Mouse (Mus musculus) kidney, adult 8-10 months (tissue): ENCODE data around the gene Hoxd4.
A peak's percentile ranks its signal among the peaks of the same experiment; 100 is the strongest.

Experiments
- DNase-seq, 2 experiments: peaks; one replicate each; pipeline ENCODE4 v3.0.0; 2022

The Hoxd4 gene

DNA sequence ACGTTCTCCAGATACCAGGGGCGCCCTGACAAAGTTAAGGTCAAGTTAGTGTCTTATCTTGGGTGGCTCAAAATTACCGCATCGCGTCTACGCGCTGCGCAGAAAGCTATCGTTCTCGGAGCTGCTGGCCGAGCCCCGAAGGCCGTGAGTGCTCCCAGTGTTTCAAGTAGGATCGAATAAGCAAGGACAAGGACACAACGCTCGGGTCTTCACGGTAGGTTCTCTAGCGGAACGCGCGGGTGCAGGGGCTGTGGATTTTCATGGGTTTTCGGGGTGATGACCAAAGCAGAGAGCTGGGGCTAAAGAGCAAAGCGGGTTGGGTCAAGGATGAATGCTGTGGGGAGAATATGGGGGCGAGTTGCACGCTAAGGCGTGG, 32.1 kb upstream of the Hoxd4 start:
- DNase-seq: no peak

DNA sequence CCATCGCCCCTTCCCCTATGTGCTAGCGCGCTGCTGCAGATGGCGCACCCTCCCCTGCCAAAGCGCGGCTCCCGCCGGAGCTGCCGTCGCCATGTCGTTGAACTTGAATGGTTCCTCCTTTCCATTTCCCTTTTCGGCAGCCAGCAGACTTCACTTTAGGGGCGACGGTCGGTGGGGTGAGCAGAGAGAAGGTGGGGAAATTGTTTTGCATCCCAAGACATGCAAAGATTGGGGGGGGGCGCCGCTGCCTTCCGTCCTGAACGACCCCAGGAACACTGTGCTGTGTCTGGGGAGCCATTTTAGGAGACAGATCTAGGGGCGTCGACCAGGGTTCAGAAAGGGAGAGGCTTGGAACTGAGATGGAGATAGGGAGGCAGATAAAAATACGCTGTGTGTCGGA, 31.7 kb upstream of the Hoxd4 start:
- no peak for DNase-seq

DNA sequence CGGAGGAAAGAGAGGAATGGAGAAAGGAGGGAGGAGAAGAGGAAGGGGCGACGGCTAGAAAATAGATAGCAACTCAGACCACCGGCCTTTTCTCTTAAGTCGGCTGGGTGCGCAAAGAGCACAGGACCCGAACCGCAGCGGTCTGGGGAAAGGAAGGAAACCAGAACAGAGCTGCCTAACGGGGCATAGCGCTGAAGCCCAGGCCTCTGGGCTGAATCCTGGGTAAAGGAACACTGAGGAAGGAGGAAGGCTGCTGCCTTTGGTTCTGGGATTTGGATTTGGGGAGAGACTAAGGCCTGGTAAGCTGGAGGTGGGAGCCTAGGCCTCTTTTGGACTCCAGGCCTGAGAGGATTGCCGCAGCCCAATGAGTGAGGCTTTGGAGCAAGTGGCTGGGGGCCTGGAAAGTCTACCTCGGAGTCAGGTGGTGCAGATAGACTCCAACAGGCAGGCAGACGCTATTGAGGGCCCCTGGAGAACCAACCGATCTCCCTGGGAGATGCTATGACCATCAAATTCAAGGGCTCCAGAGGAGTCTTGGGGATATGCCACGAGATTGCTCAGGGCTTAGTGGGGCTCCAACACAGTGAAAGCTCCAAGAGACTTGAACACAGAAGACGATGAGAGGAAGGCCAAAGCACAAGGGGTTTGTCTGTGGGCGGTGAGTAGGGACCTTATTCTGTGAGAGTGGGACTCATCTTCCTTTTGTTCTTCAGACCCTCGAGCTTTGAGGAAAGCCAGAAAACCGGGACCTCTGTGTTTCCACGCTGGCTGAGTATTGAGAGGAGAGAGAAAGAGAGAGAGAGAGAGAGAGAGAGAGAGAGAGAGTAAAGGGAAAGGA, 30.9 kb upstream of the Hoxd4 start:
- no peak for DNase-seq

DNA sequence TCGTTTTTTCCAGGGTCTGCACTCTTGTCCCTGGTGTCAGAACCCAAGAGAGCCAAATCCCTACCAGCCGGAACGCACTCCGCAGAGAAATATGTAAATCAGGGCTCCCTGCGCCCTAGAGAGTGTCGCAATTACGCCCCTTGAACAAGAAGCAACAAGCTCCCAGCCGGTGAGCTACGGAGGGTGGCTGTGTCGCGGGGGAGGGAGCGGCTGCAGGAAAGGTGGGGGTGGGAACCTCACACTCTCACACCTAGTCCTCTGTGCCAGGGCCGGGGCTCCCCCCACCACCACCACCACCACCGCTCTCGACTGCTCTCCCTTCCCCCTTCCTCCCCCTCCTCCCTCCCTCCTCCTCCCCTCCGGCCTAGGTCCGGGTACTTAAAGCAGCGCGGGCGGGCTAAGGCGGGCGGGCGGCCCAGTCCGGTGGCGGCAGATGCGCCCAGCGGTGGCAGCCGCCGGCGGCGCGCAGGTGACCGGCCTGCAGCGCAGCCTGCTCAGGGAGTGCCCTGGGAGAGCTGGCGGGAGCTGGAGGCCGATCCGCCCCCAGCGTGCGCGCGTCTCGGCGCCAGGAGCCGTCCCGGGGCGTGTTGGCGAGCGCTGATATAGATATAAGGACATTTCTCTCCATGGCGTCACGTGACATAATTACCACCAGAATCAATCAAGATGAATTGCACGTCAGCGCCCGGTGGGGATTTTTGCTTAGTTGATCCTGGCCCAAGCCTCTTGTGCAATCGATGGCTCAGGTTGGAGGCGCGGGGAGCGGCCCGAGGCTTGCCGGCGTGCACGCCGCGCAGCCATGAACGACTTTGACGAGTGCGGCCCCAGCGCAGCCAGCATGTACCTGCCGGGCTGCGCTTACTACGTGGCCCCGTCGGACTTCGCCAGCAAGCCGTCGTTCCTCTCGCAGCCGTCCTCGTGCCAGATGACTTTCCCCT, 29.9 kb upstream of the Hoxd4 start:
- no peak for DNase-seq

DNA sequence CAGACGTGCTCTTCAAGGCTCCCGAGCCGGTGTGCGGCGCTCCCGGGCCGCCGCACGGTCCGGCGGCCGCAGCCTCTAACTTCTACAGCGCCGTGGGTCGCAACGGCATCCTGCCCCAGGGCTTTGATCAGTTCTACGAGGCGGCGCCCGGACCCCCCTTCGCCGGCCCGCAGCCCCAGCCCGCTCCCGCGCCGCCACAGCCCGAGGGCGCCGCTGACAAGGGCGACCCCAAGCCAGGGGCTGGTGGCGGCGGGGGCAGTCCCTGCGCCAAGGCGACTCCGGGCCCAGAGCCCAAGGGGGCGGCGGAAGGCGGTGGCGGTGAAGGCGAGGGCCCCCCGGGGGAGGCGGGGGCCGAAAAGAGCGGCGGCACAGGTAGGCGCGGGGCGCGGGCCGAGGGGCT, 28.9 kb upstream of the Hoxd4 start:
- DNase-seq: no peak

DNA sequence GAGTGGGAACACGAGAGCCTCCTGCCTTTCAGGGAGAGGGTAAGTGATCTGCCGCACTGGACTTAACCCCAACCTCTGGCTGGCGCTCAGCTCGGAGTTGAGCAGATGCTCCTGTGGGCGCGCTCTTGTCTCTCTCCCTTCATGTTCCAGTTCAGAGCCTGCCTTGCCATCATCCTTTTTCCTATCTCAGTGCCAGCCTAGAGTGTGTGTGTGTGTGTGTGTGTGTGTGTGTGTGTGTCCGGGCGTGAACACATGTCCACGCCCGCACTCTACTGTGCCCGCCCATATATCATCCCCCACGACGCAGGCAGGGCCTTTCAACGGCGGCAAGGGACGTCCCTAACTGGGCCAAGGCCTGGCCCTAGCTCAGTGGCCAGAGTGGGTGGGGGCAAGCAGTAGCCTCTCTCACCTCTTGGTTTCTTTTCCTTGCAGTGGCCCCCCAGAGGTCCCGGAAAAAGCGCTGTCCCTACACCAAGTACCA, 28.2 kb upstream of the Hoxd4 start:
- DNase-seq: no peak

DNA sequence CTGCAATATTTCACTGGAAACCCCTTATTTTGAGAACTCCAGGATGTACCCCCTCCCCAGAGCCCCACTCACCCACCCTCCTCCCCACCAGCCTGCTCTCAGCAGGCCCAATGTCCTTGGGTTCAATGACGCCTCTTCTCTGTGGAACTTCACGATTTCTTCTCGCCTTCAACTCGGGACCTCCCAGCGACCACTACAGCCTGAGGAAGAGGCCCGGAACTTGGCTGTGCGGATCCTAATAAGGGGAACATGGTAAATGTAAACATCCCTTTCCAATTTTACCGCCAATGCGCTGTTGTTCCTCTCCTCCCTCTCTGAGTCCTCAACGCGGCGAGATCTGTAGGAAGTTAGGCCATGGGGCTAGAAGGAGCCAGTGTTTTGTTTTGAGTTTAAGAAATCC, 27.6 kb upstream of the Hoxd4 start:
- no peak for DNase-seq

DNA sequence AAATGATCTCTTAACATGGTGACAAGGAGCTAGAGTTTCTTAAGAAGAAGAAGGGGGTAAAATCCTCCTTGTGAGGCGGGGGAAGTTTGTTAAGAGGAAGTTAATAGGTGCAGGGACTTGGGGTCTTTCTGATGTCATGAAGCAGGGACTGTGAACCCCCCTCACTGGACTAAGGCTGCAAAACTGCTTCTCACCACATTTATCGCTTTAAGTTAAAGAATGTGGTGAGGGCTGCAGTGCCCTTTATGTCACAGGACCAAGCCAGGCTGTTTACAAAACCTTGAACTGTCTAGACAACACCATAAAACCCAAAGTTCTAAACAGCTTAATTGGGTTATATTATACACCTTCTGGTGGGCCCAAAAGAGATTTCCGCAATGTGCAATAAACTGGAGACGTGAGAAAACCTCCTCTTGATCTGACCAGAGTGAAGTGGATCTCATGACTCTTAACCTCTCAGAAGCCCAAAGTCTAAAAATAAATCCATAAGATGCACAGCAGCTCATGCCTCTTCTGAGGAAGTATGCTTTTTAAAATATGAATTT, 26.6 kb upstream of the Hoxd4 start:
- no peak for DNase-seq

DNA sequence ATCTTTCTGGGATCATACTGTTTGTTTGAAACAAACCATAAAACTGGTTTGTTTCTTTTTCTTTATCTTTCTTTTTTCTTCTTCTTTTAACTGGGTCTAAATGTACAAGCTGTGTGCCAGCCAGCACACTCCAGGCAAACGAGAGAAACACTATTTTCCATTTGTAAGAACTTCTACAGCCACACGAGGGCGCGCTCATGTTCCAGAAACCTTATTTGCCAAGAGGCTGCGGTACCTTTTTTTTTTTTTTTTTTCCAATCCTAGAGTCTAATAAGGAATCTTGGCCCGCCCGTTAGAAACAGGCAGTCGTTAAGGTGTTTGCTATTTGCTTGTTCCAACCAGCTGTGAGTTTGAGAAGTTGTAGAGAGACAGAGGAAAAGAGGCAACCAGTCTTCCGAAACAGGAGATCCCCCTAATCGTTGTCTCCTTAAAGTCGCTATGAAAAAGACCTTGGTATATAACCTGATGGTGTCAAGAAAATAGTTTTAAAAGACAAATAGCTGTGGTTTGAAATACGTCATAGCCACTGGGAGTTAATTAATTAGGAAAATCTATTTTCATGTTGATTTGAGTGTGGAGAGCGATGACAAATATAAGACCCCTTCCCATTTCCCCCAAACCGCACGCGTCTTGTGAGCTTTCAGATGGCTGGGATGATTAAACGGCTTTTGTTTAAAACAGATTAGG, 25.3 kb upstream of the Hoxd4 start:
- peak; percentile 80 to 87 for DNase-seq

DNA sequence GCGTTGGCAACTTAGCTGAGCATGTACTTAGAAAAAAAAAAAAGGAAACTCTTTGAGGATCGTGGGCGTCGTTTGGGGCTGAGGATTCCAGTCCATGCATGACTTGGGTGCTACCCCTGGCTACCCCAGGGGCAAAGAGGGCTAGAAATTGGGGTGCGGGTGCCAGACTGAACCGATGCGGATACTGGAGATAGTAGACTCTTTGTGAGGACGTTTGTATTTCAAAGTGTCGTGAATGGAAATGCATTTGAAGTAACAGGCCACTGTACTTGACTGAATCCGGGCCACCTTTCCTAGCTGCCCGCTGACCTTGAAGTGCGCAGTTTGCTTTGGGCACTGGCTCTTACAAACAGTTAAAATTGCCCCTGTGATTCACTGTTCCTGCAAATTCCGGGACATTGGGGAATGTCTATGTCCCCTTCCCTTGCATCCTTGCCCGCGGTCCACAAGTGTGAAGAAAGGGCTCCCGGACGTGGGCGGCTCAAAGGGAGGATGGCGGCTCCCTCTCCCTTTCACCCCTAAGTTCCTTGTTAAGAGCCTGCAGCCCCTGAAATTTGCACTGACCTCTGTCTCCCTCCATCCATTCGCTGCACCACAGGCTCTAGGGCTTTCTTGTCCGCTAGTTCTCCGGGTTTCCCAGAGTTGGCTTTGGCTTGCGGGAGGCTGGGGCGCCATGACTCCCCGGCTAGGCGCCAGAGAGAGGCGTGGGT, 24.6 kb upstream of the Hoxd4 start:
- no peak for DNase-seq

DNA sequence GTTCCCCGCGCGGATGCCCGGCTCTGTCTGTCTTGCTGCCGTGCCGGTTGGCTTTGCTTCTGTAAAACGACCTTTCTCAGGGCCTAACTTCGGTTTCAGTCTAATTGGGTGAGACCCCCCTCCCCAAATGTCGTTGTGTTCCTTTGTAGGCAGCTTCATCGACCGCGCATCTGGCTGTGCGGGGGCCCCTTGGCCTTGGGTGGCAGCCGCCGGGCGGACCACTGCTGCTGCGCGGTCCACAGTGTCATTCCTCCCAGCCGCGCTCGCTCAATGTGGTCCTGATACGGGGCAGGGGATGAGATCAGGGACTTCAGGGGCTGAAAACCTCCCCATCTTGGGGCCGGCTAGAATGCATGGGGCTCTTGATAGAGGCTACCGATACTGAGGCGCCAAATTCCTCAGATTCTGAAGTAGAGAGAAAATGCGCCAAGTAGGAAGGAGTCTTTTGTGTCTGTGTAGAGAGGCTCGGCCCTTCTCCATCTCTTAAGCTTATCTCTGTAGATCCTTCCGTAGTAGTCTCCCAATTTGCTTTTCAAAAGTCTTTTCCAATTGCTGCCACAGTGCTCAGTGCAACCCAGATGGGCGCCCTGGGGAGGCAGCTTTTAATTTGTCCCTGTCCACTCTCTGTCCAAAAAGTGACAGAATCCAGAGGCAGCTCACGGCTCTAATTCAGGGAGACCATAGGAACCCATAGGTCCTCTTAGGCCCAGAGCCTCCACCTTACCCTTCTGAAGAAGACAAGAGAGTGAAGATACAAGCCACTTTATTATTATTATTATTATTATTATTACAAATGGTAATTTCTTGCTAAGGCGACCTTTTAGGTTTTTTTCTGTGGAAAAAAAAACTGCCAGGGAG, 23.8 kb upstream of the Hoxd4 start:
- no peak for DNase-seq

DNA sequence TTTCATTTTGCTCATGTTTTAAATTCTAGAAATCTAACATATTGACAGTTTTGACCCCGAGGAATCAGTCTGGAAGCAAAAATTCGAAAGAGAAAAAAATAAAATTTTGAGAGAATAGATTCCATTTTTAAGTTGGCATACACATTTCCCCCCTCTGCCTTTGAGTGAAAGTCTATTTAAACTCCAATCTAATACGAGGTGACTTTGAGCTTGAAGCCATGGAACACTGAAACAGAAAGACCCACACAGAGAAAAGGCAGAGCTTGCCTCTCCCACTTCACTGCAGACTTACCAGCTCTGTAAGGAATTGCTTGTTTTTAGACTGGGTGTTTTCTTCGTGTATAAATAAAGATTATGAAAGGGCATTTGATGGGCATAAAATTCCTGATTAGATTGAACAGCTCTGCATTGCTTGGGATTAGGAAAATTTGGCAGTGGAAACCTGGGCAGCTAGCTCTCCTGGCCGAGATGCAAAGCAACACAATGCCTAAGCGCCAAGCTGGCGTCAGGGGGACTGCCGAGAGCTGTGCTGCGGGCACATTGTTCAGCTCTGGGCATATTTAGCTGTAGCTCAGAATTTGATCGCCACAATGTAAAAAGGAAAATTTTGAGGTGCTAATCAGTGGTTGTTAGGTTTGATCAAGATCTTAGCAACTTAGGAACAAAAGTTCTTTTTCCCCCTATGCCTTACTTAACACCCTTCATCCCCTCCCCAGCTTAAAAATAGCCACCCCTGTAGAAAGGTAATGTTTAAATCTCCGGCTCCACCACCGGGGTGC, 22.7 kb upstream of the Hoxd4 start:
- DNase-seq: no peak

DNA sequence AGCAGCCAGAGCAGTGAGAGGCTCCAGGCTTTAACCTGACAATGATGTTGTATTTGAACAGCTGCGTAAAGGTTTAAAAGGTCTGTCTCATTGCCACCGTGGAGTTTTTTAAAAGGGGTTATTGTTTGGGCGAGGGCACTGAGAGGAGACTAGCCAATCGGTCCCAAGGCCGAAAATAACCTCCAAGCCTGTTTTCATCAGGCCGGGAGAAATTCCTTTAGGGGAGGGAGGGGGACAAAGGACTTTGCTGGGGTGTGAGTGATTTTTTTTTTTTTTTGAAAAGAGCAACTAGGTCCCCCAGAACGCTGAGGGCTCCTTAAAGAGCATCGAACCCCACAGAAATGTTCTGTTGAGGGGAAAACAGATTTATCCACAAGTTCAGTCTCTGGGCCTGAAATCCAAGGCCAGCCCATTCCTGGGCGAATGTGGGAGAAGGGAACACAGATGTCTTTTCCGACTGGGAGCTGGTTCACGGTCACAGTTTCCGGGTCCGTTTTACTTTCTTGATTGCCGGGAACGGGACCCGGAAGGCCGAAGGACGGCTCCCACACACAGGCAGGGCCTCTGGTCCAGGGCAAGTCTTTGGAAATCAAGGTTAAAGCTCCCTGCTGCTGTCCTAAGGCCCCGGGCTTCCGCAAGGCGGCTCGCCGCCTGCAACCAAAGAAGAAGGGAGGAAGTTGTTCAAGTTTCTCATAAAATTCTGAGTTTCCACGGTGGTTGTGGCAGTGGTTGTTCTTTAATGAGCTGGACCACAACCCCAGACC, 22.0 kb upstream of the Hoxd4 start:
- DNase-seq: peak in 1 of 2 experiments; percentile 27

DNA sequence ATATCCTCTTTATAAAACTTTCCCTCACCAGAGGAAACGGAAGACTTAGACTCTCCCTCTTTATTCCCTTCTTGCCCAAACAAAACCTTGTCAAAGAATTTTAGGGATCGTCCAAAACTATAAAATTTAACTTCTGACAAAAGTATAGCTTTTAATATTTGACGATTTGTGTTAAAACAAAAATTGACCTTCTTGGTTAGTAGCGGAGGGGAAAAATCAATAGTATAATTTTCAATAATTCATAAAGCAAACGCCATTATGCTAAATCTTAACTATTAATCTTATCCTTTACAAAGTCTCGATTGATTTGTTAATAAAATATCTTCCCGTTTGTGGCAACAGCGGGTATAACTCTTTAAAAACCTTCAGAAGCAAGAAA, 21.4 kb upstream of the Hoxd4 start:
- no peak for DNase-seq

DNA sequence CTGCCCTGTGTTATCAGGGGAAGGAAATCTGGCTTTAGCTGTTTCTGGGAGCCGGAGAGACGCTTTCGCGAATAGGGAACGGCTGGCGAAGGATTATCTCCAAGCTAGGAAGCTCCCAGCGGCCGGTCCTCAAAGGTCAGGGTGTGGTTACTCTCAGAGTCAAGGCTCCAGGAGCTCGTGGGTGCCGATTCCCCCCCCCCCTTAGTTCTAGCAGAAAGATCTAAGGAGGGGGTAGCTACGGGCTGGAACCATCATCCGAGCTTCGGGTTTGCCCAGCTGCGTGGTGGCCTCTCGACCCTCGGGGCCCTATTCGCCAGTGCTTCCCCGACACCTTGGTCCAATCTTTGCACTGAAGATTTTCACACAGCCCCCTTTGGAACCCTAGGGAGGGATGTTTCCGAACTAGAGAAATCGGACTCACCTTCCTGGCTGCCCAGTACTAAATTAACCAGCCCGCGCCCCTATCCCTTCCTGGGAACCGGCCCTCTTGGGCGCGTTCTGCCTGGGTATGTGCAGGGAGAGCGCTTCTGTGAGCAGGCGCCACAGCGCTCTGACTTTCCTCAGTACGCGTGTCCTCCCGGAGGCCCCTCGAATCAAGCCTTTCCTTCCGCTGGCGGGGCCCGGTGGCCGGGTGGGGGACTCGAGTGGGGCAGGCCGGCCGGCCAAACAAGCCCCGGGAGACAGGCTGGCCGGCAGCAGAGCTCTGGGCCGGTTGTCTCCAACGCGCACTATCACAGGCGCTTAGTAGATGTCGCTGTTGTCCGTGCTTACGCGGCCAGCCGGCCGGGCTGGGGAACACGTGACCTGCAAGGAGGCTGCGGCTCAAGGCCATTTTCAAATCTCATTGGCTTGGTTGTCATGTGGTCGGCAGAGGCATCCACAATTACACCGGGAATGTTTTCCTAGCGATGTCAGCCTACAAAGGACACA, 20.4 kb upstream of the Hoxd4 start, which contains the start of gene Hoxd10:
TSS of gene Hoxd10 (plus strand) at position 903 of the 930 bp plus-strand sequence.
- peak; percentile 88 to 92 for DNase-seq

DNA sequence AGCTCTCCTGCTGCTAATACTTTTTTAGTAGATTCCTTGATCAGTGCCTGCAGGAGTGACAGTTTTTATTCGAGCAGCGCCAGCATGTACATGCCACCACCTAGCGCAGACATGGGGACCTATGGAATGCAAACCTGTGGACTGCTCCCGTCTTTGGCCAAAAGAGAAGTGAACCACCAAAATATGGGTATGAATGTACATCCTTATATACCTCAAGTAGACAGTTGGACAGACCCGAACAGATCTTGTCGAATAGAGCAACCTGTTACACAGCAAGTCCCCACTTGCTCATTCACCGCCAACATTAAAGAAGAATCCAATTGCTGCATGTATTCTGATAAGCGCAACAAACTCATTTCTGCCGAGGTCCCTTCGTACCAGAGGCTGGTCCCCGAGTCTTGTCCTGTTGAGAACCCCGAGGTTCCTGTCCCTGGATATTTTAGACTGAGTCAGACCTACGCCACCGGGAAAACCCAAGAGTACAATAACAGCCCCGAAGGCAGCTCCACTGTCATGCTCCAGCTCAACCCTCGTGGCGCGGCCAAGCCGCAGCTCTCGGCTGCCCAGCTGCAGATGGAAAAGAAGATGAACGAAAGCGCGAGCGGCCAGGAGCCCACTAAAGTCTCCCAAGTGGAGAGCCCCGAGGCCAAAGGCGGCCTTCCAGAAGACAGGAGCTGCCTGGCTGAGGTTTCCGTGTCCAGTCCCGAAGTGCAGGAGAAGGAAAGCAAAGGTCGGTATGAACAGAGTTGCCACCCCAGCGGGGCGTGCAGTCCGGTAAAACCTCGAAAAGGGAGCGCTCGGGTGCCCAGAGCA, 19.5 kb upstream of the Hoxd4 start:
- peak in 1 of 2 experiments; percentile 30 for DNase-seq

DNA sequence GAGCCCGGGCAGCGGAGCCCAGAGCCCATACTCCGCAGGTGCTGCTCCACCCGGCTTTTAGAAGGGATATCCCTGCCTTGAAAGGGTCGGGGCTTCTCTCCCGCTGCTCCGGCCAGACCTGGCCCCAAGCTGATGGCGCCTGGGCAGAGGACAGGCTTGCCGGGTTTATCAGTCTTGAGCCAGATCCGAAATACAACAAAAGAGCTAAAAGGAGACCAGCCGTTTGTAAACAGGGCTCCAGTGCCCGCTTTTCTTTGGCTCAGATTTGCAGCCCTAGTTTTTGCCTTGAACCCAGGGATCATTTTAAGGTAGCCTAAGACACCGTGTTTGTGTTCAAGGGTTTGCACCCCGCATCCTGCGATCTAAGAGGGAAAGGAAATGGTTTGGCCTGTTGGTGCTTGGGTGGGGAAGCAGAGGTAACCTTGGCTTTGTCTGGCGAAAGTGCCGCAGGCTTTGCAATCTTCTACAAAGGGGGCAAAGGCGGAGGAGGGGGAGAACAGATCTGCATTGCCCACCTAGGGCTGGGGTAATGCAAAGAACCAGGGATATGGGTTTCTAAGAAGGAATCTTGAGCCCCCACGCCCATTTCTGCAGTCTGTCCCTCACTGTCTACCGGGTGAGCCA, 18.8 kb upstream of the Hoxd4 start:
- DNase-seq: no peak
